Mouse (Mus musculus): ENCODE results near the gene Gm3776. TPM values are rescaled to one million over a fixed set of nuclear protein-coding genes. Genes with fewer than 3 reads are reported as not detected.
"Not testable (repeated sequence)": the region's sequence is repeated elsewhere in the genome, so short reads cannot be mapped to it uniquely, and the experiment has no call there.

Gm3776 gene
- polyA plus RNA-seq, 1 experiment, result 0.07 TPM

DNA sequence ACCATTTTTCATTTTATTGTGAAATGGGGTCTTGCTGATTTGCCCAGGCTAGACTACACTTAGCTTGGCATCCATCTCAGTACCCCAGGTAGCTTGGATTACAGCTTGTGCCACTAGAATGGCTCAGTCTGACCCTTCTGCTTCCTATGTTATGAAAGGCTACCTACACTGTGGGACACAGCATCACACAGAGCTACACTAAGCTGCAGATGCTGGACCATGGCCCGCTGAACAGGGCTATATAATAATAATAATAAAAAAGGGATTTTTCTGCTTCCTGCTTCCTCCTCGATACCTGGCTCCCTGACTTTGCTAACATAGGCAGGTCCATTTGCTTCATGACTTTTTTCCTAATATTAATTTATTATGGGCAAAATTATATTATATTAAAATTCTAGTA is 32.5 kb upstream of the Gm3776 start:
- no peak overlapping the region for H3K4me3 ChIP-seq
- no peaks in the 10 kb centered on the region for H3K27me3 ChIP-seq (ENCODE audit: control insufficient read depth, insufficient read depth, insufficient read length)
- no peak overlapping the region for H3K4me2 ChIP-seq (ENCODE audit: low read depth)
- H3K79me2 ChIP-seq (ENCODE audit: control insufficient read depth, insufficient read depth), result no peaks in the 10 kb centered on the region
- H3K36me3 ChIP-seq (ENCODE audit: control insufficient read depth, insufficient read depth), result no peaks in the 10 kb centered on the region
- TF ChIP-seq TCF3 (IDR thresholded peaks at IDR 0.05; ENCODE audit: insufficient read length, low read depth) (no peak), USF1 (IDR thresholded peaks at IDR 0.05; ENCODE audit: low read depth) (no peak), POLR2AphosphoS2 (IDR thresholded peaks at IDR 0.05; ENCODE audit: insufficient read length, low read depth) (no peak), MYOD1 (IDR thresholded peaks at IDR 0.05; ENCODE audit: control insufficient read depth in 1 of 3, insufficient read length in 2 of 3, low read depth in 2 of 3) (no peak), MAX (IDR thresholded peaks at IDR 0.05; ENCODE audit: low read depth) (no peak), SRF (IDR thresholded peaks at IDR 0.05; ENCODE audit: control insufficient read depth, insufficient read length, low read depth) (no peak), CEBPB (IDR thresholded peaks at IDR 0.05; ENCODE audit: insufficient read depth, poor library complexity, severe bottlenecking) (no peak), REST (IDR thresholded peaks at IDR 0.05; ENCODE audit: insufficient read depth, insufficient read length) (no peak), MYOG (IDR thresholded peaks at IDR 0.05; ENCODE audit: control insufficient read depth in 1 of 3, insufficient read depth in 1 of 3, insufficient read length in 2 of 3, low read depth in 2 of 3) (no peak), POLR2A (IDR thresholded peaks at IDR 0.05; ENCODE audit: insufficient read length, low read depth) (no peak), E2F4 (IDR thresholded peaks at IDR 0.05; ENCODE audit: insufficient read depth) (no peak), TCF12 (IDR thresholded peaks at IDR 0.05; ENCODE audit: insufficient read depth, poor library complexity, severe bottlenecking) (no peak)
- no peak overlapping the region for H3ac ChIP-seq (ENCODE audit: control insufficient read depth, insufficient read length)

DNA sequence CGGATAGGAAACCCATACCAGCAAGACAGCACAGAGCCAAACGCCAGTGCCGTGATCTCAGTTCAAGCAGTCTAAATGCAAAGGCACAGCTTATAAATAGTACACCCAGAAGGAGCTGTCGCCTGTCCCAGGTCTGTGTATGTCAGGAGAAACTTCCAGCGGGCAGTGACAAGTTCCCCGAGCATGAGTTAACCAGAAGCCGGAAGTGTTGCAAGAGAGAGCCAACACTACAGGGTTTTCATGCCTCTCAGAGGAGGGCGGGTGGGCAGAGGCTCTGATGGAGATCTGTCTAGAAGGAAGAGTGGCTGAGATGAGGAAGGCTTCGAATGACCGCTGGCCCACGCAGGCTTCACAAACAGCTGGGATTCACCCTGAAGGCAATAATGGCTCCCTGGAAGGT is 31.6 kb upstream of the Gm3776 start:
- Histone ChIP-seq H3ac (ENCODE audit: control insufficient read depth, insufficient read length) (no peak overlapping the region), H3K4me3 (no peak overlapping the region), H3K4me2 (ENCODE audit: low read depth) (no peak overlapping the region), H3K79me2 (ENCODE audit: control insufficient read depth, insufficient read depth) (no peaks in the 10 kb centered on the region), H3K27me3 (ENCODE audit: control insufficient read depth, insufficient read depth, insufficient read length) (no peaks in the 10 kb centered on the region), H3K36me3 (ENCODE audit: control insufficient read depth, insufficient read depth) (no peaks in the 10 kb centered on the region)
- TF ChIP-seq CEBPB (IDR thresholded peaks at IDR 0.05; ENCODE audit: insufficient read depth, poor library complexity, severe bottlenecking), result no peak
- no peak for TF ChIP-seq POLR2A (IDR thresholded peaks at IDR 0.05; ENCODE audit: insufficient read length, low read depth)
- no peak for TF ChIP-seq E2F4 (IDR thresholded peaks at IDR 0.05; ENCODE audit: insufficient read depth)
- TF ChIP-seq MYOG (IDR thresholded peaks at IDR 0.05; ENCODE audit: control insufficient read depth in 1 of 3, insufficient read depth in 1 of 3, insufficient read length in 2 of 3, low read depth in 2 of 3), result no peak
- TF ChIP-seq USF1 (IDR thresholded peaks at IDR 0.05; ENCODE audit: low read depth), result no peak
- no peak for TF ChIP-seq TCF12 (IDR thresholded peaks at IDR 0.05; ENCODE audit: insufficient read depth, poor library complexity, severe bottlenecking)
- no peak for TF ChIP-seq POLR2AphosphoS2 (IDR thresholded peaks at IDR 0.05; ENCODE audit: insufficient read length, low read depth)
- TF ChIP-seq SRF (IDR thresholded peaks at IDR 0.05; ENCODE audit: control insufficient read depth, insufficient read length, low read depth), result no peak
- TF ChIP-seq MAX (IDR thresholded peaks at IDR 0.05; ENCODE audit: low read depth), result no peak
- TF ChIP-seq MYOD1 (IDR thresholded peaks at IDR 0.05; ENCODE audit: control insufficient read depth in 1 of 3, insufficient read length in 2 of 3, low read depth in 2 of 3), result no peak
- TF ChIP-seq TCF3 (IDR thresholded peaks at IDR 0.05; ENCODE audit: insufficient read length, low read depth), result no peak
- no peak for TF ChIP-seq REST (IDR thresholded peaks at IDR 0.05; ENCODE audit: insufficient read depth, insufficient read length)

DNA sequence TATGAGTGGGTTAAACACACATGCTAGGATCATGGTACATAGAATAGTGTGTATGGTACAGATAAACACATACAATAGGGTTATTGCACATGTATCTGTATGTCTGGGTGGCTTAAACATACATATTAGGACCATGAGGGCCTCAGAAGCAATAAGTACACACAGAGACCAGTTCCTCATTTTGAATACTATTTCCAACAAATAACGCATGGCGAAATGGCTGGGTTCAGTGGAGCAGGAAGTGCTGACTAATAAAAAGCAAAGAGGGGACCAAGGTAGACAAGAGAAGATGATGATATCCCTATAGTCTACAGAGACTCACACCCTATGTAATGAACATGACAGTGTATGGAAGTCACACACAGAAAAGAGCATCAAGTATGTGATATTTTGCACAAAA is 28.8 kb upstream of the Gm3776 start:
- H3ac ChIP-seq (ENCODE audit: control insufficient read depth, insufficient read length), result no peak overlapping the region
- H3K4me3 ChIP-seq, result no peak overlapping the region
- TF ChIP-seq CEBPB (IDR thresholded peaks at IDR 0.05; ENCODE audit: insufficient read depth, poor library complexity, severe bottlenecking) (no peak), MYOG (IDR thresholded peaks at IDR 0.05; ENCODE audit: control insufficient read depth in 1 of 3, insufficient read depth in 1 of 3, insufficient read length in 2 of 3, low read depth in 2 of 3) (no peak), POLR2AphosphoS2 (IDR thresholded peaks at IDR 0.05; ENCODE audit: insufficient read length, low read depth) (no peak), TCF12 (IDR thresholded peaks at IDR 0.05; ENCODE audit: insufficient read depth, poor library complexity, severe bottlenecking) (no peak), USF1 (IDR thresholded peaks at IDR 0.05; ENCODE audit: low read depth) (no peak), SRF (IDR thresholded peaks at IDR 0.05; ENCODE audit: control insufficient read depth, insufficient read length, low read depth) (no peak), MYOD1 (IDR thresholded peaks at IDR 0.05; ENCODE audit: control insufficient read depth in 1 of 3, insufficient read length in 2 of 3, low read depth in 2 of 3) (no peak), TCF3 (IDR thresholded peaks at IDR 0.05; ENCODE audit: insufficient read length, low read depth) (no peak), REST (IDR thresholded peaks at IDR 0.05; ENCODE audit: insufficient read depth, insufficient read length) (no peak), MAX (IDR thresholded peaks at IDR 0.05; ENCODE audit: low read depth) (no peak), POLR2A (IDR thresholded peaks at IDR 0.05; ENCODE audit: insufficient read length, low read depth) (no peak), E2F4 (IDR thresholded peaks at IDR 0.05; ENCODE audit: insufficient read depth) (no peak)
- no peaks in the 10 kb centered on the region for H3K27me3 ChIP-seq (ENCODE audit: control insufficient read depth, insufficient read depth, insufficient read length)
- H3K4me2 ChIP-seq (ENCODE audit: low read depth), result no peak overlapping the region
- no peaks in the 10 kb centered on the region for H3K79me2 ChIP-seq (ENCODE audit: control insufficient read depth, insufficient read depth)
- H3K36me3 ChIP-seq (ENCODE audit: control insufficient read depth, insufficient read depth), result no peaks in the 10 kb centered on the region

DNA sequence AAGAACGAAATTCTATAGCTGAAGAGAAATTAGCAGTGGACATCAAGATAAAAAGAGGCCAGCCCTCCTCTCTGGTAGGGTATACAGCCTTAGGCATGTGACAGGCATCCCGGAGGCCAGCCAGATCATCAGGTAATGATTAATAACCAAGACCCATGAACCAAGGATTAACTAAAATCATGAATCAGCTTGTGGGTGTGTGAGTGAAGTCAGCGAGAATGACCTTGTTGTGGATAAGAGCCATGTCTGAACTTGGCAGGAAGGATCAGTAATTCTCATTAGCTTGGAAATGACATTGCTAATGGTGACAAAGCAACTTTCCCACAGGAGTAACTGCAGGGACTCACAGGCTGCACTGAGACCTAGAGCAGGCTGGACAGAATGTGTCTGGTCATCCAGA is 27.3 kb upstream of the Gm3776 start:
- not testable (repeated sequence) for H3ac ChIP-seq (ENCODE audit: control insufficient read depth, insufficient read length); H3K4me2 ChIP-seq (ENCODE audit: low read depth); H3K79me2 ChIP-seq (ENCODE audit: control insufficient read depth, insufficient read depth); H3K27me3 ChIP-seq (ENCODE audit: control insufficient read depth, insufficient read depth, insufficient read length); H3K36me3 ChIP-seq (ENCODE audit: control insufficient read depth, insufficient read depth); H3K4me3 ChIP-seq

DNA sequence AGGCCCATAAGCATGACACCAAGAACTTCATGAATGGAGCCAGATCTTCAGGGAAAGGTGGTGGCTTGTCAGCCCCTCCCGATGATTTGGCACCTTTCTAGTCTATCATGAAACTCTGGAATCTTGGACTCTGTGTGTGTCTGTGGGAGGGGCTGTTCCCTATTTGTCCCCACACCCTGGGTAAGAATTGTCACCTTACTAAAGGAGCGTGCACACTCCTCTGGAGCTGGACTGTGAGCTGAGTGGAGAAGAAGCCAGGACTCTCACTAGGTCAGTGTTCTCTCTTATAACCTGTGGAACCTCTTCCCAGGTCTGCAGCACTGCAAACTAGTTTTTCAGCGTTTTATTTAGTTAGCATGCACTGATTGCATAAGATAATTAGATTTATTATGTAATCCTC is 26.5 kb upstream of the Gm3776 start, which contains the start of gene Gsta1:
Gene Gsta1, plus strand, starts transcription at position 196 of the 400 bp plus-strand sequence.
- not testable (repeated sequence) for H3K36me3 ChIP-seq (ENCODE audit: control insufficient read depth, insufficient read depth); H3K4me2 ChIP-seq (ENCODE audit: low read depth); H3K79me2 ChIP-seq (ENCODE audit: control insufficient read depth, insufficient read depth); H3K27me3 ChIP-seq (ENCODE audit: control insufficient read depth, insufficient read depth, insufficient read length); H3K4me3 ChIP-seq; H3ac ChIP-seq (ENCODE audit: control insufficient read depth, insufficient read length)

DNA sequence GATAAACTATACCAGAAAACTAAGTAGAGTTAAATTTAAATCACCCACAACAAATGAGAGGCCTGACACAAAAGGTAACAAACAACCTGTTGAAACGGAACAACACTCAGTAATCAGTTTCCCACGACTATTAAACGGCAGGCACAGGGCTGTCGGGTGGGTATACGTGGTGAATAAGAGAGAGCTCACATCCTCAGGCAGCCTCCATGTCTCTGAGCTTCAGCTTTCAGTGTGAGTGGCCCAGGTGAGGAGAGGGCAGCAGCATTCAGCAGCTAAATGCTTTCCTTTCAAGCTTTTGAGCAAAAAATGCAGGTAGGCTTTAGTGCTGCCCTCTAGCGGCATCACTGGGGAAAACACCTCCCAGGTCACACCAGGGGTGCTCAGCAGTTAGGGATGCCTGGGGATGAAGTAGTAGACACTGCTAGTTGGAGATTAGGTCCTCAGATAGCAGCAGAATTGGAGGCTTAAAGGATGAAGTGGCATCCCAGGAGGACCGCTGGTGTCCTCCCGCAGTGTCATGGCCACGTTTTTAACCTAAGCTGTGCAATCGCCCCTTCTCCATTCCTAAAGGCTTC is 23.7 kb upstream of the Gm3776 start:
- not testable (repeated sequence) for H3K79me2 ChIP-seq (ENCODE audit: control insufficient read depth, insufficient read depth); H3K4me2 ChIP-seq (ENCODE audit: low read depth); H3K36me3 ChIP-seq (ENCODE audit: control insufficient read depth, insufficient read depth); H3K27me3 ChIP-seq (ENCODE audit: control insufficient read depth, insufficient read depth, insufficient read length); H3K4me3 ChIP-seq; H3ac ChIP-seq (ENCODE audit: control insufficient read depth, insufficient read length)

Measured in myocyte (in vitro differentiated cells).